Mouse (Mus musculus) thymus, postnatal 36 days (tissue): ENCODE measurements around the gene Gatc.
"Not testable (repeated sequence)": the region's sequence is repeated elsewhere in the genome, so short reads cannot be mapped to it uniquely, and the experiment has no call there.

Experiments used
- DNase-seq, 2 experiments: peaks; one replicate each; pipeline ENCODE4 v3.0.0; 2022; ENCODE audit warnings: mixed read lengths in 2 of 2

The Gatc gene

DNA sequence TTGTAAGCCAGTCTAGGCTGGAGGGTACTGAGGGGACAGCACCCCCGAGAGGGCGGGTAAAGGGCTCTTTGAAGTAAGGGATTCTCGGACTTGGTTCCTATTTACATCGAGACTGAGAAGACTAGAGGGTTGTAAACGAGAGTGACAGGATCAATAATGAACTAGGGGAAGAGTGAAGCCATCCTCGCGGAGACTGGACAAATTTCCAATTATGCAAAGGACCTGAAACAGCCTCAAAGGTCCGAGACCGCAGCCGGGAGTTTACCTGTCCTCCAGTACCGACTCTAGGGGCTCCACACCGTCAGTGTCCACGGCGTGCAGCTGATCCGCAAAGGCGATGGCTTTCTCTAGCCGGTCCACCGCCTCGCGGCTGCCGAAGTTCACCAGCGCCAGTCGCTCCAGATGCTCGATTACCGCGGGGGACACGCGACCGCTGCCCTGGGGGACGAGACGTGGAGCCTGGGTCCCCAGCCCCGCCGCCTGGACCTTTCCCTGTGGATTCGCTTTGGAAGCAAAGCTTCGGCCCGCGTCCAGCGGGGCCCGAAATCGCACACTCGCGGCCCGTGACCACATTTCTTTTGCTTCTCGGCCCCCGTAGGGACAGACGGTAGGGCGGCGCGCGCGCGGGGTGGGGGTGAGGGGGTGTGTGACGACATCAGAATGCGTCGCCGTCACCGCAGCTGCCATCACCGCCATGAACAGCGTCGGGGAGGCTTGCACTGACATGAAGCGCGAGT, at the start of gene Gatc, which contains the start of gene Triap1:
TSS of gene Gatc (minus strand) at position 602 of the 737 bp plus-strand sequence.
TSS of gene Triap1 (plus strand) at position 649 of the 737 bp plus-strand sequence.
- peak; percentile 82 to 84 for DNase-seq

DNA sequence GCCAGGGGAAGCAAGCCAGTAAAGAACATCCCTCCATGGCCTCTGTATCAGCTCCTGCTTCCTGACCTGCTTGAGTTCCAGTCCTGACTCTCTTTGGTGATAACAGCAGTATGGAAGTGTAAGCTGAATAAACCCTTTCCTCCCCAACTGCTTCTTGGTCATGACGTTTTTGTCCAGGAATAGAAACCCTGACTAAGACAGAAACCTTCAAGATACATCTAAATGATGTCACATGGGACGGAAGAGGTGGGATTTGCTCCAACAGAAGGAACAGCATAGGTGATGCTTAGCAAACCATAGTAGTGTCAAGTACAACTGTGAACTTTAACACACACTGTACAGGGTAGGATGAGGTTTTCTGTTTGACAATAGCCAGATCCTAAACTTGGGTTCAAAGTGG, 37.9 kb upstream of the Gatc start:
- not testable (repeated sequence) for DNase-seq

GRCm38 (mm10) chr5:115375436-115375835, 34.5 kb upstream of the Gatc start:
- no peak for DNase-seq

GRCm38 (mm10) chr5:115374204-115374820, 33.3 kb upstream of the Gatc start:
- no peak for DNase-seq

DNA sequence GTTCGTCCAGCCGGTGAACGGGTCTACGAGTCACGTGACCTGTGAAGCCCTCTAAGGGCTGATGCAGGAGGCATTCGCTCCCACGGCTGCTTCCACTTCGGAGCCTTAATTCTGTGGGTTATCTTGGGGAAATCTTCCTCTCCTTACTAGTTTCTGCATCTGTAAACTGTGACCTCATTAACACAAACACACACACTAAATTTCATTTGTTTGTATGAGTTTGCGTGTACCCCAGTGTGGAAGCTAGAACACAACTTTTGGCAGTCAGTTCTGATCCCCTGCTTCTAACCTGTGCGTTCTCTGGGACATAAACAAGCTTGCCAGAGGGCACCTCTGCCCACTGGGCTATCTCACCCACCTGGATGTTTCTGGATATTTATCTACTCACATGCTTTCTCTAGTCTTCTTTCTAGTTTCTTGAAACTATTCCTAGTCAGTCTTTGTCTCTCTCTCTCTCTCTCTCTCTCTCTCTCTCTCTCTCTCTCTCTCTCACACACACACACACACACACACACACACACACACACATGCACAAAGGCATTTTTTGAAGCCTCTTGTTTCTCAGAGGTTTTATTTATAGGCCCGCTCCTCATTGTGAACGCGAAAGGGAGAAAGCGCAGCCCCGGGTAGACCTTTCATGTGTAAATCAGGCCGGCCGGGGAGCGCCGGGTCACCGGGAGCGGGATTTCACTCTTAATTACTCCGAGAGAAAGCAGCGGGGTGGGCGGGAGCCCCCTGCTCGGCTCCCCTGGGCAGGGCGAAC, 32.6 kb upstream of the Gatc start:
- no peak for DNase-seq

DNA sequence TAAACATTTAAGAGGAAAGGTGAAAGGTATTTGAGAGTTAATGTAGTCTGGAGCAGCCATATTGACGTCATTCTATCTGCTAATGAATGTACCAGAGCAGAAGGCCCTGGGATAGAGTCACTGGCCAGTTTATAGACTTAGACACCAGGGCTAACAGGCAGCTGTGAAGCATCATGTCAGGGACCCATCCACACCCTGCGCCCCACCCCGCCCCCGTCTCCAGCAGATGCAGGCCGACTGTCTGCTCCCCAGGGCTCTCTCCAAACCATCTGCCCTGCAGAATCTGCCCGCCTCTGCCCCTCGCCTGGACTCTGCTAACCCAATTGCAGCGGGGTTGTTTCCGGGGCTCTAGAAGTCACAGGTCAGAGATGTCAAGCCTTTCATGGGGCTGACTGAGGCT, 30.8 kb upstream of the Gatc start:
- no peak for DNase-seq

DNA sequence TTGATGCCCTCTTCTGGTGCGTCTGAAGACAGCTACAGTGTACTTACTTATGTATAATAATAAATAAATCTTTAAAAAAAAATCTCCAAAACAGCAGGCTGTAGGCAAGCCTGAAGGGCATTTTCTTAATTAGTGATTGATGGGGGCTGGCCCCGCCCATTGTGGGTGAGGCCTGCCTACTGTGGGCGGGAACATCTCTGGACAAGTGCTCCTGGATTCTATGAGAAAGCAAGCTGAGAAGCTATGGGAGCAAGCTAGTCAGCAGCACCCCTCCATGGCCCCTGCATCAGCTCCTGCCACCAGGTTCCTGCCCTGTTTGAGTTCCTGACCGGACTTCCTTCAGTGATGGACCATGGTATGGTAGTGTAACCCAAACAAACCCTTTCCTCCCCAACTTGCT, 23.8 kb upstream of the Gatc start:
- no peak for DNase-seq

DNA sequence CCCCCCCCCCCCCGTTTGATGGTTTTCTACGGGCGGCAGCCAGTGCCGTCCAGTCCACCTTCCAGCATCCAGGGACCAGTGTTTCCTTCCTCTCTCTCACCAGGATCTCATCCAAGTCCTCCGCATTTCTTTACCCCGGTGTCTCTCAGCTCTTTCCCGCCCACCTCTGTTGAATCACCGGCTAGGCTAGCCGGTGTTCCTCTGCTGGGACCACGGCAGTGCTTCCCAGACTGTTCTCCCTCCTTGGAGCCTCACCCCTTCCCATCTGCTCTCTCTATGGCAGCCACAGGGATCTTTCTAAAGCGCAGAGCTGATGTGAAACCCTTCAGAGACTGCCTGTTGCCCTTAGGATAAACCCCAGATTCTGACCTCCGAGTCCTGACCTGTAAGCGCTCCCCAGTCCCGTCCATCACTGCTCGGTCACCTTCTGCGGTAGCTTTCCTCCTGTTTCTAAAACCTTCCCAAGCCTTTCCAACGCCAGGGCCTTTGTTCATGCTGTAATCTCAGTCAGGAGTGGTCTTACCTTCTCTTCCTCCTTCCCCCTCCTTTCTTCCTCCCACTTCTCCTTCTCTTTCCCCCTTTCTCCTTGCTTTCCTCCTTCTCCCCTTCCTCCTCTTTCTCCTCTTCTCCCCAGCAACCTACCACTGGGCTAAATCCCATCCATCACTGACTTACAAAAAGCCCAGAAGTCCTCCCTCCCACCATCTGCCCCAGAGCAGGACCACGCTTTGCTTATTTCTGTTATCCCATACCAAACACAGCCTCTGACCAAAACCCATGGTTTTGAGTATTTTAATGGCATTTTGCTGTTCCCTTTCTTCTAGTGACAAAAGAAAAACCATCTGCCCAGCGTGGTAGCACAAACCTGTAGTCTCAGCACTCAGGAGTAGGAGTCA, 22.1 kb upstream of the Gatc start:
- DNase-seq, result no peak

DNA sequence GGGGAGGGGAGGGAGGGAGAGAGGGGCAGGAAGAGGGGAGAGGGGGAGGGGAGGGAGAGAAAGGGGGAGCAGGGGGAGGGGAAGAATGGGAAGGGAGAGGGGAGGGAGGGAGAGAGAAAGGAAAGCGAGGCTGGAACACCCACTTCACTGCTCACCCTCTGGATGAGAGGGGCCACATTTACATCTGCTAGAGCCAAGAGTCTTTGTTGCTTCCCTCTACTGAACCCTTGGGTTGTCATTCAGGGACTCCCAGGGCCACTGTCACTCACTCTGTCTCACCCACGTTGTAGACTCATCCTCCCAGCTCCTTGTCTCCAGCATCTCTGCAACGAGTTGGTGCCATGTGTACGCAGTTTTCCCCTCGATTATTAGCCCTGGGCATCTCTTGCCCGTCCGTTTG, 21.2 kb upstream of the Gatc start:
- no peak for DNase-seq

DNA sequence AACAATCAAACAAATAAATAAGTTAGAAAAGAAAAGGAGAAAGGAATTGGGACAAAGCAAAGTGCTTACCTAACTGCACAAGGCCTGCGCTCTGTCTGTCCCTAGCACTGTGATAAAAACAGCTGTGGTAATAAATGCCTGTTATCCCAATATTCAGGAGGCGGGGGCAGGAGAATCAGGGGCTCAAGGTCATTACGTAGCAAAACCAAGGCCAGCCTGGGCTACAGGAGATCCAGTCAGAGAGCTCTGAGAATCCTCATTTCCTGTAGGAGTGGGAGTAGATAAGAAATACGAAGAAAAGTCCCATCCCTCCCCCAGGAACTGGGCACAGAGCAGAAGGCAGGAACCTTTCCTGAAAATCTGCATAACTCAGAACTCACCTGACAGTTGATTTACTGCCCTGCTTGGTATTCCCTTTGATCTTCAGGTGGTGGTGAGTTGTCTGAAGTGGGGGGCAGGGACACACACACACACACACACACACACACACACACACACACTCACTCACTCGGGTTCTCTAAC, 18.9 kb upstream of the Gatc start:
- no peak for DNase-seq

DNA sequence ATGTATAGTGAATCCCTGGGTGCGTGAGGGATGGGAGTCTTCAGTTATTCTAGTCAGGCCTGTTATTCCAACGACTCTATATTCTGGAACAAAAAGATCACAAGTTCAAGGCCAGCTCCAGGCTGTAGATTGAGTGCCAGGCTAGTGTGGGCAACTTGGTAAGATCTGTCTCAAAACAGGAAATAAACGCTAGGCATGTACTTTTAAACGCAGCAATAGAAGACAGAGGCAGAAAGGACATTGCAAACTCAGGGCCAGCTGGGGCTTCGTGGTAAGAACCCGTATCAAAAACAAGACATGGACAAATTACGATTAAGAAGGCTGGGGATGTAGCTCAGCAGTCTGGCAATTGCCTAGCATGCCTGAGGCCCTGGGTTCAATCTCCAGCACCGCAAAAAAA, 18.5 kb upstream of the Gatc start:
- no peak for DNase-seq

GRCm38 (mm10) chr5:115358872-115359271, 17.9 kb upstream of the Gatc start:
- DNase-seq, result peak; percentile 74 to 82

- DNase-seq, result no peak
These were observed 14.1 kb upstream of the Gatc start for GRCm38 (mm10) chr5:115355070-115355469.

- no peak for DNase-seq
These were observed 10.4 kb upstream of the Gatc start for GRCm38 (mm10) chr5:115351348-115351747.

- no peak for DNase-seq
These were observed 8.2 kb upstream of the Gatc start for GRCm38 (mm10) chr5:115349225-115349555.

DNA sequence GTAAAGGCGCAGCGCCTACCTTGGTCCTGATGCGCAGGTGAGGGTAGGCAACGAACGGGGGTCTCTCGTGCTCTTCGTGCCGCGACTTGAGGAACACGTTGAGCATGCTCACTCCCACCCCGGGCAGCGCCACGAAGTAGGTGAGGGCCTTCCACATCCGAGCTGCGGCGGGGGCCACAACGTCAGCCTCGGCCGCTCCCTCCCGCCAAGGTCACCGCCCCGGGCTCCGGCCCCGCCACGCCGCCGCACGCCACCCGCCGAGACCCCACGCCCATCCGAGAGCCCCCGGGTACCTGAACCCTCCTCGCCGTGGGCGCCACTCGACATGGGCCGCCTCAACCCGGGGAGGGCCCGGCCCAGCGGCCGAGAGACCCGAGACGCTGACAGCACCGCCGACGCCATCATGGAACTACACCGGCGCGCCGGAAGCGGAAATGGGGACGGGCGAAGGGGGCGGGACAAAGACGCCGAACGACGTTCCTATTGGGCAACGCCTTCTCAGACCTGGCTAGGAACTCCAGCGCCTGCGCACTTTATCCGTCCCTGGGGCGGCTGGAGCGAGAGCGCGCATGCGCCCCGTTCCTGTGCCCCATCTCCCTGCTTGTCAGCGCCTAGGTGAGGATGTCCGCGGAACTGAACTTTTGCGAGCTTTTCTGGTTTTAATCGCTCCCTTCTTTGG, 7.7 kb upstream of the Gatc start, which contains the start of gene Cox6a1:
TSS of gene Cox6a1 (minus strand) at position 436 of the 679 bp plus-strand sequence.
- DNase-seq, result peak; percentile 98 to 99

DNA sequence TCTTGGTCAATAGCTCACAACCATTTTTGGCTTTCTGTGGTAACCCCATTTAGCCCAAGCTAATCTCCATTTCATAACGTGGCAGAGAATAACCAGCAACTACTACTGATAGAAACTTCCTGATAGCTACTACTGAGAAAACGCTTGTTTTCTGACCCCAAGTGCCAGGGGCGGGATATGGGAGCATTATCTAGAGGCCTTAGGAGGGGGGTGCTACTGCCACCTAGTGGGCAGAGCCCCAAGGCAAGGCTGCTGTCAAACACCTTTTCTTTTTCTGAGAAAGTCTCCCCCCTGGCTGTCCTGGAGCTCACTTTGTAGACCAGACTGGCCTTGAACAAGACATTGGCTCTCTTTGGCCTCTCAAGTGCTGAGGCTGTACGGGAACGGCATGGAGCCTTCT, 6.6 kb upstream of the Gatc start:
- peak; percentile 82 to 84 for DNase-seq

GRCm38 (mm10) chr5:115341314-115342165, 562 bp upstream of the Gatc start:
- no peak for DNase-seq

- DNase-seq, result no peak
These were observed 971 bp downstream of the Gatc start for GRCm38 (mm10) chr5:115340007-115340406.

DNA sequence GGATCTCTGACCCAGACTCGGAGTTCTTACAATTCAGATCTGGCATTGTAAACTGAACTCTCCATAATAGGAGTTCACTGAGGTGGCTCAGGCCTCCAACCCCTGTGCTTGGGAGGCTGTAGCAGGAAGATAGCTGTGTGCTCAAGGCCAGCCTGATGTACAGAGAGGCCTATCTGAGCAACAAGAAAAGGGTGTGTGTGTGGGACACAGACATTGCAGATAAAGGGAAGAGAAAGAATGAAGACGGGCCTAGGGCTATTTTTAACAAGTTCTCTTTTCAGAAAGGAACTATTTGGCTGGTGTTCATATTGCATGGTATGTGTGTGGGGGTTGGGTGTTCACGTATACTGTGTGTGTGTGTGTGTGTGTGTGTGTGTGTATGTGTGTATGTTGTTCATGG, 7.4 kb downstream of the Gatc start:
- no peak for DNase-seq

GRCm38 (mm10) chr5:115330955-115331354, 10.0 kb downstream of the Gatc start:
- no peak for DNase-seq
